Mouse (Mus musculus) heart, adult 9 months (tissue): ENCODE results near the gene Rasgef1c.

Experiments used
- DNase-seq, 2 experiments: peaks; one replicate each; pipeline ENCODE4 v3.0.0; 2022; ENCODE audit warnings: low spot score in 2 of 2

Gene Rasgef1c

DNA sequence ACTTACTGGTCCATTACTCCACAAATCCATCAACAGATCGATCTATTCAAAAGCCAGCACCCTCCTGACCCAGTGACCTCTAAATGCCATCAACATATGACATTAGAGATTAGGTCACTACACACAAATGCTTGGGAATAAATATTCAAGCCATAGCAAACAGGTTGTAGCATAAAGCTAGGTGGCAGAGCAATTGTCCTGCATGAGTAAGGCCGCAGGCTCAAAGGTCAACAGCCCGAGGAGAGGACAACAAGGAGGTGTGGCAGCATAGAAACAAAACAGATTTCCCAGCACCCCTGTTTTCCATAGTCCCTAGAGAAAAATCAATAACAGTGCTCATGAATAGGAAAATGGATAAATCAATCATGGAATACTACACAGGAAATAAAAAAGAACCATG, 120.5 kb downstream of the Rasgef1c start:
- no peak for DNase-seq

DNA sequence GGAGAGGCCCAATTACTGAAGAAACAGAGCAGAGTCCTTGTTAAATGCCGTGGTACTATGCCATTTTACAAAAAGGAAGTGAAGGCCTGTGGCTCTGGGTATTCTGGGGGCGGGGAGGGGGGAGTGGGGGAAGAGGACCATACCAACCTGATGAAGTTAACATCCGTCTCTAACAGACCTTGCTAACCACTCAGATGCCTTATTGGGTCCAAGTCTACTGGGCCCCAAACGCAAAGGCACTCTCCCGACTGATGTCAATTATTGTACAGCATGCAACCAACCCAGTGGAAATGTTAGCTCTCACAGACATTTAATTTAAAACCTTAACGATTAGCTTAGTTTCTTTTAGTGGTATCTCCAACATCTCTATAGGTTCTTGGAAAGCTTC, 122.8 kb downstream of the Rasgef1c start:
- DNase-seq, result no peak

DNA sequence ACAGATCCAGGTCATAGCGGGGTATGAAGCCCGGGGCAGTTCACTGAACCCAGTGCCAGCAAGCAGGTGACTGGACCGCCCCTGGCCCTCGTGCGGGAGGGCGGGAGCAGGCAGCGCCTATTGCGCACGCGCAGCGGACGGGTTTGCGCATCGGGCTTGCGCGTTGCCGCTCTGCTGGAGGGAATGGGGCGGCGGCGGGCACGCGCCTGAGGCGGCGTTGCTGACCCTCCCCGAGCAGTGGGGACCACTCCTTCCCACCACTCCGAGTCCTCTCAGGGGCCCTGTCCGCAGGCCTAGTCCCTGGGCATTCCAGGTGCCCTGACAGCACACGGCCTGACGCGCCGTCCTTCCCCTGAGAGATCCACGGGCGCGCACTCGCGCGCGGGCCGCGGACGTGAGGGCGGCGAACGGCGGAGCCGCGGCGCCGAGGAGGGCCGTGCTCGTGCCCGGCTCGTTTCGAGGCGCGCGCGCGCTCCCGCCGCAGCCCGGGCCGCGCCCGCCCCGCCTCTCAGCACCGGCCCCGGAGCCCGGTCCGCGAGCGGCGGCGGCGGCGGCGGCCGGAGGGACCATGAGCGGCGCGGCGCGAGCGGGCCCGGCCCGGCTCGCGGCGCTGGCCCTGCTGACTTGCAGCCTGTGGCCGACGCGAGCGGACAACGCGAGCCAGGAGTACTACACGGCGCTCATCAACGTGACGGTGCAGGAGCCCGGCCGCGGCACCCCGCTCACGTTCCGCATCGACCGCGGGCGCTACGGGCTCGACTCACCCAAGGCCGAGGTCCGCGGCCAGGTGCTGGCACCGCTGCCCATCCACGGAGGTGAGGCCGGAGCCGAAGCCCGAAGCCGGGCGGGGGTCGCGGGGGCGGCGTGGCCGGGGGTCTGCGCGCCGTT, 123.4 kb downstream of the Rasgef1c start, which contains the start of gene Rnf130:
Rnf130 (plus strand) TSS at position 514 of the 888 bp plus-strand sequence.
- peak; percentile 95 to 96 for DNase-seq

DNA sequence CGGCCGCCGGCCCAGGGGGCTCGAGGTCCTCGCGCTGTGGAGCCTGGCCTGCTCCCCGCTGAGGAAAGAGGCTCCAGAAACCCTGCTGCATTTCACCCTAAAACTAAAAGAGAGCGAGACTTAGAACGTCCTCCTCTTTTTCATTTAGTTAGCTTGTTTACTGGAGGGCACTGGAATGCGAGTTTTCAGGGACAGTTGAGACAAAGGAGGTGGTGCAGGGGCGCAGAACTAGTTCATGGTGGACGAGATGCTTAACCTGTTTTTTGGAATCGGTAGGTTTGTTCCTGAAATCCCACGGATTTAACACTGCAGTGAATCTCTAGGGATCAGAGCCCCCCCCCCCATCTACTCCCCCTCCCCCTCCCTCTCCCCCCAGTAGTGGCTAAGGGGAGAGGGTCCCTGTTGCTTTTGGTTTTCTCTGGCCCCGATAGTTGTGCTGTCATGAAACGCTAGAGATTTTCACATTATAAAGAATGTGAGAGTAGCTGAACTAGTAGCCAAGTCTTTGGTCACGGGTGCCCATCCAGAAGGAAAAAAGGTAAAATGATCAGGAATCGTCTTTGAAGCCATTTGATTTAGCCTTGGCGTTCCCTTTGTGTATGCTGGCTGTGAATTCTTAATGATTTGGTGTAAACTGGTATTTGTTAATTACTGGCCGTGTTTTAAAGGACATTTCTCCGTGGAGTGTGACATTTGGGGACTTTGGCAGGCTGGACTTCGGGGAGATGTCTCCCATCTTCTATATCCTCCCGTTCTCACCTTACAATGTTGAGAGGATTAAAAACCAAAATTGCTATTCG, 124.3 kb downstream of the Rasgef1c start:
- no peak for DNase-seq

DNA sequence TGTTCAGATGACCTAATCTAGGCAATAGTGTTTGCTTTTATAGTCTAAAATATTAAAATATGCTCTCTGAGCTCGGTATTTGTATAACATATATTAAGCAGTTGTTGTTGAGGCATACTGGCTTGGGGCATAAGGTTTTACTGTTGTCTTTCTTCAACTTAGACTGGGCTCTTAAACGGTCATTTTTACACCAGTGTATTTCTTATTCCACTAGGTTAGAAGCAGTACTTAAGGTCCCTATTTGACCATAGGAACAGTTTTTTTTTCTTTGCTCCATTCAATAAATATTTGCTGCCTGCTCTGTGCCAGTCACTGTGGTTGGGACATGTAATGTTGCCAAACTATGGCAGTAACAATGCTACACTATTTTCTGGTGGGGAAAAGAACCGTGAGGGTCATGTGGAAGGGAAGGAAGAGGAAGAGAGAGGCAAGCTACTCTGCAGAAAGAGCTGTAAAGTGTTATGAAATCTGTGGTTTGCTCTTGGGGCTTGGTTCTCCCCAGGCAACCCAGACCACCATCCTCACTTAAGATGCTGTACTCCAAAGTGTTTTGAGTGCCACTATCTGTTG, 125.0 kb downstream of the Rasgef1c start:
- peak; percentile 7 to 30 for DNase-seq

DNA sequence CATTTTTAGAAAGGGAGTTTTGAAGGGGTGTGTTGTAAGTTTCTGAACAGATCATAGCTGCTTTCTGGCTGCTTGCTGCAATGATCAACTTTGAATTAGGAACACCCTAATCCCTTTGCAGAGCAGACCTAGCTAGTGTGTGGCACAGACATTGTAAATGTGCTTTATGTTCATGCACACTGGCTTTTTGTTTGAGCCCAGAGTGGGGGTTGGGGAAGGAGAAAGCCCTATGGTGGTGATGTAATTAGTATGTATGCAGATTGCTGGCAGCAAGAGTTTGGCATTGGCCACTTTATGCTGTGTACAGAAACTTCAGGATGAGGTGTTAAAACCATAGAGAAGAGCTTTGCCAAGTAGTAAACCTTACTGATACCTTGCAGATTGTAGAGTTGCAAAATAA, 126.8 kb downstream of the Rasgef1c start:
- no peak for DNase-seq
